In the genomic region with DNA sequence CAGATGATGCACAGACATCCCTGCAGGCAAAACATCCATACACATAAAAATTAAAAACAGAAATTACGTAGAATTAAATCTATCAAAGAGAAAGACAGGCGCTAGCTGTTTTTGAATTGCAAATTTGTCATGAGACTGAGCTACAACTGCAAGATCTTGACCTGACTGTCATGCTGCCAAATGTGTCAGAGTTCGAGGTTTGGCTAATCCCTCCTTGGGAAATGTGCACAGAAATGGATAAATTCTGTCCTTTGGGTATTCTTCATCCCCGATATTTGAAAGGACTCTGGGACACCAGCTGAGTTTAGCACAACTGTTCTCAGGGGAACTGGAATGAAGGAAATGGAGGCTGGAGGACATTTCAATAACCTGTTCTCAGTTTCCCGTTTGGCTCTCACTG, we compare ENCODE assay signal across 16 mouse cellular contexts. TPM values are rescaled to one million over a fixed set of nuclear protein-coding genes. Genes with fewer than 3 reads are reported as not detected.
DNase-seq lines count a peak whose midpoint lies in the region; ATAC-seq and TF ChIP-seq lines count a peak whose summit lies in the region.
"Had no signal": no experiment of that assay in that cellular context is flagged by ENCODE, and none has a peak within 500 bp of the region (broad histone marks: within the 10 kb centered on the region; RNA-seq: fewer than 3 reads in every experiment).

No protein-coding gene starts in this region.

- no peak for TF ChIP-seq CTCF in heart, adult 2 months (IDR thresholded peaks at IDR 0.05)
- no peak for TF ChIP-seq CTCF in testis, adult 2 months (IDR thresholded peaks at IDR 0.05; ENCODE audit: control insufficient read depth, insufficient read depth, insufficient replicate concordance, low read depth, low read length)

- ATAC-seq in heart, embryonic 12.5 days (ENCODE audit: insufficient number of reproducible peaks, low FRiP score), result no peak
- ATAC-seq: liver, embryonic 12.5 days; midbrain, embryonic 16.5 days; Patski had no signal

- no peak overlapping the region for H3K9ac ChIP-seq in heart, adult 2 months (ENCODE audit: low read depth, low read length)
- no peak overlapping the region for H3K9ac ChIP-seq in heart, embryonic 12.5 days
- H3K9ac ChIP-seq: hindbrain, embryonic 14.5 days; liver, embryonic 12.5 days; neural tube, embryonic 13.5 days had no signal

- no peaks in the 10 kb centered on the region for H3K9me3 ChIP-seq in heart, embryonic 12.5 days (replicated peaks)
- H3K9me3 ChIP-seq: liver, embryonic 12.5 days; neural tube, embryonic 13.5 days had no signal

- H3K79me2 ChIP-seq in heart, adult 2 months (replicated peaks; ENCODE audit: control insufficient read depth, insufficient read depth, low read length), result no peaks in the 10 kb centered on the region

- H3K36me3 ChIP-seq in heart, adult 2 months (ENCODE audit: control insufficient read depth, insufficient read depth, low read length), result no peaks in the 10 kb centered on the region
- no peaks in the 10 kb centered on the region for H3K36me3 ChIP-seq in heart, embryonic 12.5 days
- H3K36me3 ChIP-seq in testis, adult 2 months (ENCODE audit: control insufficient read depth, insufficient read depth, low read length), result no peaks in the 10 kb centered on the region
- H3K36me3 ChIP-seq: liver, embryonic 12.5 days; neural tube, embryonic 13.5 days had no signal

- WGBS in heart, adult 2 months, result 66% methylated on average over 5 of the region's 5 CpGs
- 84% methylated on average over 5 of the region's 5 CpGs for WGBS in heart, embryonic 12.5 days

- peak overlapping the region; percentile 57 for H3K27ac ChIP-seq in heart, adult 2 months
- H3K27ac ChIP-seq in heart, embryonic 12.5 days (ENCODE audit: poor library complexity, severe bottlenecking), result no peak overlapping the region
- H3K27ac ChIP-seq in testis, adult 2 months (ENCODE audit: control insufficient read depth, insufficient read depth, low read depth, low read length), result peak overlapping the region; percentile 30; the same call in 1 of the 2 replicates
- H3K27ac ChIP-seq: hindbrain, embryonic 14.5 days; liver, embryonic 12.5 days; macrophage; neural tube, embryonic 13.5 days had no signal

- peaks cover 8% of the 10 kb centered on the region for H3K4me1 ChIP-seq in heart, adult 2 months (ENCODE audit: control insufficient read depth, insufficient read depth, low read length)
- peaks cover 11% of the 10 kb centered on the region; the same call in 1 of the 2 replicates for H3K4me1 ChIP-seq in heart, embryonic 12.5 days (replicated peaks)
- peaks cover 3% of the 10 kb centered on the region for H3K4me1 ChIP-seq in testis, adult 2 months (ENCODE audit: control insufficient read depth, insufficient read depth, low read length)
- H3K4me1 ChIP-seq: neural tube, embryonic 13.5 days had no signal

- intact Hi-C loops in heart, adult 2 months (cut with DNase I), result no loop called here

- no peaks in the 10 kb centered on the region for H3K27me3 ChIP-seq in heart, adult 2 months (ENCODE audit: control insufficient read depth, insufficient read depth, low read length)
- H3K27me3 ChIP-seq in heart, embryonic 12.5 days (replicated peaks), result no peaks in the 10 kb centered on the region
- H3K27me3 ChIP-seq in testis, adult 2 months (ENCODE audit: control insufficient read depth, insufficient read depth, low read length), result no peaks in the 10 kb centered on the region
- H3K27me3 ChIP-seq: liver, embryonic 12.5 days; neural tube, embryonic 13.5 days; Patski had no signal

- no peak overlapping the region for H3K4me2 ChIP-seq in heart, embryonic 12.5 days
- H3K4me2 ChIP-seq: hindbrain, embryonic 14.5 days; liver, embryonic 12.5 days; neural tube, embryonic 13.5 days had no signal

- TF ChIP-seq EP300 in heart, adult 2 months (IDR thresholded peaks at IDR 0.05; ENCODE audit: insufficient read depth, low read depth, low read length), result no peak

- H3K4me3 ChIP-seq in heart, adult 2 months, result no peak overlapping the region
- no peak overlapping the region for H3K4me3 ChIP-seq in heart, embryonic 12.5 days
- no peak overlapping the region for H3K4me3 ChIP-seq in testis, adult 2 months (ENCODE audit: control insufficient read depth, low read depth, low read length)
- H3K4me3 ChIP-seq: erythroblast, embryonic 14.5 days; liver, embryonic 12.5 days; neural tube, embryonic 13.5 days had no signal

- no peak for DNase-seq in heart, adult 2 months
- no peak for DNase-seq in testis, postnatal 14 days (ENCODE audit: low spot score)
- DNase-seq in kidney, postnatal 14 days, result peak; percentile 54
- DNase-seq in T-cell, adult 2 months (ENCODE audit: low spot score), result no peak
- DNase-seq in retina, postnatal 1 day, result no peak
- DNase-seq: cerebellum, adult 18-20 months; thymus, postnatal 25 days had no signal

- TF ChIP-seq POLR2A in heart, adult 2 months (IDR thresholded peaks at IDR 0.05; ENCODE audit: insufficient read depth, low read depth, low read length), result no peak
- no peak for TF ChIP-seq POLR2A in testis, adult 2 months (IDR thresholded peaks at IDR 0.05; ENCODE audit: control insufficient read depth, low read depth, low read length)

RNA-seq across cellular contexts. Expression of gene Gcnt2, which starts 41.7 kb away (rescaled TPM):
- total RNA-seq in heart, adult 2 months (2021), result 10 to 100 TPM in 1 of 2 experiments, 1 to 10 TPM in 1; 8.5 to 10.4 TPM
- 2.7 and 4.6 TPM in 2 replicates for polyA plus RNA-seq in heart, adult 2 months (2012; rRNA removed)
- polyA plus RNA-seq in heart, embryonic 12.5 days (2016; fragmentation: Nextera tagmentation; extraction: Ambion mirVana), result 3.7 and 3.9 TPM in 2 replicates
- 0.32 and 0.36 TPM in 2 replicates for polyA plus RNA-seq in testis, adult 2 months (2012; rRNA removed)
- polyA plus RNA-seq: erythroblast, embryonic 14.5 days had no signal
